Mouse (Mus musculus): ENCODE data around the gene Ror1.

Ror1 gene

GRCm38 (mm10) chr4:100155731-100156130 lies 60.1 kb downstream of the Ror1 start:
- intact Hi-C loops (cut with DNase I) = no loop called here

DNA sequence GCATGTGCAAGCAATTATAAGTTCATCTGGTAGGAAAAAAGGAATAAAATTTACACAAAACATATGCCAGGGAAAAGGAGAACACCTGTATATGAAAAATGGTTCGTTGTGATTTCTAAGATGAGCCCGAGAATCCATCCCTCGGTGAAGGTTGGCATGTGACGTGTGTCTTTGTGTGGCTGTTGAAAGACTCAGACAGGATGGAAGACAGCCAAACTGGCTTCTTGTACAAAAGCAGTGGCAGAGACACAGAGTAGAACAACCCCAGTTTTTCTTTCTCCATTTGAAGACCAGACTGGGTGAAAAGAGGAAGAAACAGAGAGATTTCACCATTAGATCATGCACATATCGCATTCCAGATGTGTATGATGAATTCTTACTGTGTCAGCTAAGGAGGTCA lies 62.8 kb downstream of the Ror1 start:
- intact Hi-C loops (cut with DNase I) = no loop called here

GRCm38 (mm10) chr4:100160156-100160555 lies 64.6 kb downstream of the Ror1 start:
- intact Hi-C loops (cut with DNase I) = no loop called here

GRCm38 (mm10) chr4:100165790-100166189 lies 70.2 kb downstream of the Ror1 start:
- intact Hi-C loops (cut with DNase I) = no loop called here

GRCm38 (mm10) chr4:100166871-100167270 lies 71.3 kb downstream of the Ror1 start:
- intact Hi-C loops (cut with DNase I) = no loop called here

- intact Hi-C loops (cut with DNase I) = no loop called here
Observed at GRCm38 (mm10) chr4:100169683-100170082, 74.1 kb downstream of the Ror1 start.

DNA sequence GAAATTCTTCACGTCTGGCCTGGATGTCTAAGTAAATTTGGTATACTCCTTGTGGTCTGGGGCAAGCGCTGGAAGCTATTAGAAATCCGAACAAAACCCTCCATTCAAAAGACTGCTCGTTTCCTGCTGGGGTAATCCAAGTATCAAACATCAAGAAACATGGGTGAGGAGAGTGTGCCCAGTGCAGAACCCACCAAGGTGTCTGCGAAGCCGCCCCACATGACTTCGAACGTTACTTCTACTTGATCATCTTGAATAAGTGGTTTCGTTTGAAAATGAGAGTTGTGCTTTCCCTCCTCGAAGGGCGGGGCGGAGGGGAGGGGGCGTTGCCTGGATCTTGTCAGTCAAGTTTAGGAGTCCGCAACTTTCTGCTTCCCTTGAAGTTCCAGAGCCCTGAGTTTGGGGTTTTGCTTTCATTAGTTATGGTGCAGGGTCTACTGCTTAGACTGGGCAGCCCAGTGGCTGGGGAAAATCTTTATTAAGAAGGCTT lies 74.6 kb downstream of the Ror1 start:
- intact Hi-C loops (cut with DNase I) = no loop called here

GRCm38 (mm10) chr4:100170743-100171142 lies 75.2 kb downstream of the Ror1 start:
- intact Hi-C loops (cut with DNase I) = no loop called here

DNA sequence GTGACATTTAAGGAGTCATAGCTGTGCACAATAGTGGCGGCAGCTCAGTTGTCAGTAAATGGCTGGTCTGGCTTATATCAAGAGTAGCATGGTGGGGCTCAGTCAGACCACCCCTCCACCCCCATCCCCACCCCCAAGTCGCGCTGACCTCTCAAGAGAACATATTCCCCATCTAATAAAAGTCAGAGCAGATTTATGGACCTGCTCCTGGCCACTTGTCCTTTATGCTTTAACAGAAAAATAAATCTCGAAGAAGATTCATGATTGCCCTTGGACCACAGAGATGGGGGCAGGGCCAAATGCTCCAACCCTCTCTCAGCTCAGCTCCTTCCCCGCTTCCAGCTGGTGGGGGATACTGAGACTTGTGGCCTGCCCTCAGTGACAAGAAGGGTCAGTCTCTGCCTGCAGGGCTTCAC lies 75.9 kb downstream of the Ror1 start:
- intact Hi-C loops (cut with DNase I) = no loop called here

DNA sequence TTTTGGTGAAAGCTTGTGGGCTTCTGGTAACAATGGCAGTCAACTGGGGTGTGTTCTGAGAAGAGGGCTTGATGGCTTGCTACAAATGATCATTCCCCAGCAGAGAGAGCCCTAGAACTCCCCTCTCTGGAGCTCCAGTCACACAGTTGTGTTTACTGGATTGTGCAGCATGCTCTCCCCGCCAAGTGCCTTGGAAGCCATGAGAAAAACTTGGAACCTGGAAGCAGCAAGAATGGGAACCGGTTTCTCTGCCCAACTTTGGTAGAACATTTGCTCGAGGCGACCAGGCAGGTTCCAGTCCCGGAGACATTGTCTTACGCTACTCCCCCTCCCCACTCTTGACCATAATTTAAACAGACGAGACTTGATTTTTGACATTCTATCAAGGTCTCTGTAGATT lies 80.0 kb downstream of the Ror1 start:
- intact Hi-C loops (cut with DNase I) = no loop called here

DNA sequence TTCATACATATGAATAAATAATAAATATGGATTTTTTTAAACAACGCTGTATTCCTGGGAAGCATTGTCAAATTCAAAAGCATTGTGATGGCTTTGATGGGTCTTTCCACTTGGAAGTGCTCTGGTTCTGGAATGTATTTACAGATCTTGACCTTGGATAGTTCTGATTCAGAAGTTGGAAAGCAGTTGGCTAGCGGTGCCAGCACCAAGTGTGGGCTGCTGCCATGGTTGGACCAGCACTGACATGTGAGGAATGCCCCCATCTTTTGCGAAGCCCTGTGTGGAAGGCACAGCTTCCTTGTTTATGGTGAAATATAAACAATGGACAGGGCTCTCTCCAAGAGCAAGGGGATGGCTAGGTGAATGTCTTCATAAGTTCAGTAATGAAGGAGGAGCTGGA lies 82.7 kb downstream of the Ror1 start:
- intact Hi-C loops (cut with DNase I) = no loop called here

DNA sequence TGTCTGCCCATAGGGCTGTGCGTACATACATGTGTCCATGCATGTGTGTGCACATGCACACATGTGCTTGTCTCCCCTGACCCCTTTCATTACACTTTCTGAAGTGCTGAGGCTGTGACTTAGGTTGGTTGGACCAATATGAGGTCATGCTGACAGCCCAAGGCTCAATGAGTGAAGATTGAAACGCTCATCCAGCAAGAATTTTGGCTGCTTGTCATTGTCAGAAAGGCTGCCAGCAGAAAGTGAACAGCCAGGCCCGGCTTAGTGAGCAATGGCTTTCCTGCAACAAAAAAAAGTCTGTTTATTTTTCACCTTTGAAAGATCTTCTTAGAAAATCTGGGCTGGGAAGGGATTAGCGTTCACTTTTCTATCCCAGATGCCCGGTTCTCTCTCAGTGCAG lies 86.1 kb downstream of the Ror1 start:
- intact Hi-C loops (cut with DNase I) = no loop called here

GRCm38 (mm10) chr4:100186781-100187180 lies 91.2 kb downstream of the Ror1 start:
- intact Hi-C loops (cut with DNase I) = no loop called here

GRCm38 (mm10) chr4:100187563-100188200 lies 92.1 kb downstream of the Ror1 start:
- intact Hi-C loops (cut with DNase I) = no loop called here

DNA sequence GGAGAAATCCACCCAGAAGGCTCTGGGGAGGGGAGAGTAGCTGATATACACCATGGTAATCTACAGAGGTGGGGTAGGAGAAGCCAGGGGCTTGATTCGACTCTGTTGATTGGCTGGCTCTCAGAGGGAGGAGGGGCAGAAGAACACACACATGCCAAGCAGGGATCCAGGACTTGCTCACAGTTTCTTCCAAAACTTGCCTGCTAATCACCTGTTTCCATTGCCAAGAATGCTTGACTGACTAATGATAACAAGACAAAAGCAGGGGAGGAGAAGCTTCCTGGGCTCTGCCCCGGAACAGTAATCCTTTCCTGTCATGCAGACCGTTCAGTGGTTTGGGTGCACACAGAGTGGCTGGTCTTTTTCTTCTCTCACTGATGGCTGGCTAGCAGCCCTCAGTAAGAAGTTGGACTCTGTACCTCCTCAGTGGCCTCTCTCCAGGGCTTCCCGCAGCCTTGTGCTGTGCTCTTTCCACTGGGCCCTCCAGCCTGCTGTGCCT lies 92.7 kb downstream of the Ror1 start:
- intact Hi-C loops (cut with DNase I) = no loop called here

GRCm38 (mm10) chr4:100191483-100191882 lies 95.9 kb downstream of the Ror1 start:
- intact Hi-C loops (cut with DNase I) = no loop called here

GRCm38 (mm10) chr4:100194136-100194535 lies 98.5 kb downstream of the Ror1 start:
- intact Hi-C loops (cut with DNase I) = no loop called here

DNA sequence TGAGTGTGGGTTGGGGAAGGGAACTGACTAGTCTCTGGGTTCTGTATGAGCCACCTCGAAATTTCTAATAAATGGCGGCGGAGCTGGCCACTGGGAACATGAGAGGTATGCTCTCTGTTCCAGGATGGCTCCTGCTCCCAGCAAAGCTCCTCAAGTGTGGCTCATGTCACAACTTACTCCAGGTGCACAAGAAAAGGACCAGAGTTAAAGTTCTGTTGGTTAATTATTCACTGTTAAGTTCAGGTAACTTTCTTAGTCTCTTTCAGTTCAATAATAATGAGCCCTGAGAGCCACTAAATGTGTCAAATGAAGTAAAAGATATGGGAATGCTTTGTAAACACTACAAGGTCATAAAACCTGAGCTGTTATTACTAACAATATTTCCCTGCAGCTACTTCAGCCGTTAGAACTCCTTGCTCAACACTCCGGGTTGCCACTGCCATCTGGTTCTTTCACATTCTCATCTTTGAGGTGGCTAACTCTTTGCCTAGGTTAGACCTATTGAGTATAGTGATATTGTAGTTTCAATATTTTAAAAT lies 100.7 kb downstream of the Ror1 start:
- intact Hi-C loops (cut with DNase I) = no loop called here

DNA sequence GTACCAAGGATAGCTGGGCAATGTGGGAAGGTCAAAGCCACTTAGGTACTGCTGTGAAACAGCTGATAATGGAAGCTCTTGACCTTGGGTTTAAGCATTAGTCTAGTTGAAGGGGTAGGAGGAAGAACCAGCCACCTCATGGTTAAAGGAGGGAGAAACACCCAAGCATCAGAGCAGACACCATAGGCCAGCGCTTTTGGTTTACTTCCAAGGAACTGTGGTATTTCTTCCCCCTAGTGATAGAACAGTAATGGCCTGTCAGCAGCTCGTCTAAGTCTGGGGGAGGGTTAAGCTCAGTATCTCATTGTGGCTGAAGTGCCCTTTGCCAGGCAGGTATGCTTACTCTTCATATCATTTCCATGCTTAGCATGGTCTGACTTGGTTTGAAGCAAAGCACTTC lies 102.7 kb downstream of the Ror1 start:
- intact Hi-C loops (cut with DNase I) = no loop called here

DNA sequence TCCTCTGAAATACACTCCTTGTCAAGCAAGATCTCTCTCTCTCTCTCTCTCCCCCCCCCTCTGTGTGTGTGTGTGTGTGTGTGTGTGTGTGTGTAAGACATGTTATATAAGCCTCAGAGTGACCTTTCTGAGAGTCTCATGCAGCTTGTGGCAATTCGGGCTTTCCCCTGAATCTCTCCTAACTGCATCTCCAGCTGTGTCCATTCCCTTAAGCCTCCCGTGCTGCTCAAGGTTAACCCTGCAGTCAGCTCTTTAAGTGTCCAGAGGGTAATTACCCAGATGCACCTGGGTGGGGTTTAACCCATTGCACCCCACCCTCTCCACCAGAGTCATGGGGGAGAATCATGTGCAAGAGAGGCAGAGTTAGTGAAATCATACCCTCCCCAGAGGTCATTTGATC lies 105.7 kb downstream of the Ror1 start:
- intact Hi-C loops (cut with DNase I) = loop anchor here (5.0 kb wide), 1 partner anchor 104 kb away; the partner anchor contains the start of gene Ror1

DNA sequence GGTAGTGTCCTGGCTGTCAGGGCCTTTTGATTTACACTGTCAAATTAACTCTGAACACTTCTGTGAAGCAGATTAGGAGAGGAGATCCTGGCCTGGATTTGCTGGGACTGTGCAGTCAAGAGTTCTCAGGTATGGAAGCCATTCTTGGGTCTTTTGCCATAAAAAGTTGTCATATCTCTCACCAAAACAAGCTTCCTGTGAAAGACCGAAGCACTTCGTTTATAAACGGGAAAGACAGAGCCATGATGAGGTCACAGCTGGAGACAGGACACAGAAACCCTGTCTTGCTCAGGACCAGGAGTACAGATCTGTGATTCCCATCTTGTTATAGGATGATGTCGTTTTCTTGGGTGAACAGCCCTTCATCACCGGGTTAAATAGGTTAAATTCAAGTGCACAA lies 107.5 kb downstream of the Ror1 start:
- intact Hi-C loops (cut with DNase I) = loop anchor here (5.0 kb wide), 1 partner anchor 106 kb away; the partner anchor contains the start of gene Ror1

- intact Hi-C loops (cut with DNase I) = loop anchor here (5.0 kb wide), 1 partner anchor 106 kb away; the partner anchor contains the start of gene Ror1
Observed at GRCm38 (mm10) chr4:100203688-100204087, 108.1 kb downstream of the Ror1 start.

DNA sequence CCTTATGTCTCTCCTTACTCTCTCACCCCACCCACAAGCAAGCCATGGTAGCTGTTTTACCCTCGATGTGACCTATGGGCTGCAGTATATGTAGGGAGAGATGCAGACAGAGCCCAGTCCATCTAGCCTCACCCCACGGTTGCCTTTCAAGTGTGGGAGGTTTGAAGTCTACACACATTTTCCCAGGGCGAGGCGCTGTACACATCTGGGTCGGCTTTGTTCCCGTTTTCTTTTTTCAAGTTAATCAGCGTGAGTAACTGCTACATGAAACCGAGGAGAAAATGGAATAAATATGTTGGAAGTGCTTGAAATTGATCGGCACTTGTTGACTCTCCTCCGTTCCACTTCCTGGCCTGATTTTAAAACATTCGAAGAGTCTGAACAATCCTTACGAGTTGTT lies 108.8 kb downstream of the Ror1 start:
- intact Hi-C loops (cut with DNase I) = loop anchor here (5.0 kb wide), 1 partner anchor 107 kb away; the partner anchor contains the start of gene Ror1
